Mouse (Mus musculus): ENCODE measurements at regions not wholly inside any gene's neighbourhood (a gene's known extent, or its start where the extent isn't known, plus 50 kb on each side); places are given as distances from the start of the nearest gene placed in this dataset.

DNA sequence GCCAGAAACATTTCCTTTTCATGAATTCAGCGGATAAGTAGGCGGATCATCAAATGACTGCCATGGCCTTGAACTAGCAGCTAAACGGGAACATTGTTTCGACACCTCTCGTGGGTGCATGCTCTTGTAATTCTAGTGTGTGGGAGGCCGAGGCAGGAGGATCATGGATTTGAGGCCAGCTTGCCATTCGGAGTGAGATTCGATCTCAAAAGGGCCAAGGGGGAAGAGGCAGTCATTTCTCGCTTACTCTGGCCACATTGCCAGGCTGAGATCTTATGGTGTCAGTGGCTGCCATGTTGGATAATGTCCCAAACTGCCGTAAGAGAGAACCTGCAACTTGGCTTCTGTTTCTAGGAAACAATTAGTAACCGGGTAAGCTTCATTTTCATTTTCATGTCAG, 327.7 kb downstream of the Med13l start:
- H3K4me1 ChIP-seq, result no peaks in the 10 kb centered on the region

GRCm38 (mm10) chr5:118891131-118891530, 330.7 kb downstream of the Med13l start:
- 70% methylated on average over 6 of the region's 6 CpGs for WGBS
- H3K4me1 ChIP-seq, result no peaks in the 10 kb centered on the region
- H3K36me3 ChIP-seq, result no peaks in the 10 kb centered on the region
- no peak overlapping the region for H3K9ac ChIP-seq
- no peak overlapping the region for H3K4me2 ChIP-seq
- no peak overlapping the region for H3K27ac ChIP-seq
- no peak for ATAC-seq (ENCODE audit: insufficient read depth, low FRiP score, low read depth)
- H3K4me3 ChIP-seq (replicated peaks), result no peak overlapping the region
- no peaks in the 10 kb centered on the region for H3K27me3 ChIP-seq (replicated peaks)
- H3K9me3 ChIP-seq, result no peaks in the 10 kb centered on the region

More for the DNA sequence above, 327.7 kb downstream of the Med13l start:
- ATAC-seq (ENCODE audit: insufficient read depth, low FRiP score, low read depth), result no peak
- Histone ChIP-seq H3K9me3 (no peaks in the 10 kb centered on the region), H3K4me3 (replicated peaks) (no peak overlapping the region), H3K36me3 (no peaks in the 10 kb centered on the region), H3K27me3 (replicated peaks) (no peaks in the 10 kb centered on the region), H3K4me2 (no peak overlapping the region), H3K9ac (no peak overlapping the region), H3K27ac (no peak overlapping the region)
- 90% methylated on average over 11 of the region's 11 CpGs for WGBS

DNA sequence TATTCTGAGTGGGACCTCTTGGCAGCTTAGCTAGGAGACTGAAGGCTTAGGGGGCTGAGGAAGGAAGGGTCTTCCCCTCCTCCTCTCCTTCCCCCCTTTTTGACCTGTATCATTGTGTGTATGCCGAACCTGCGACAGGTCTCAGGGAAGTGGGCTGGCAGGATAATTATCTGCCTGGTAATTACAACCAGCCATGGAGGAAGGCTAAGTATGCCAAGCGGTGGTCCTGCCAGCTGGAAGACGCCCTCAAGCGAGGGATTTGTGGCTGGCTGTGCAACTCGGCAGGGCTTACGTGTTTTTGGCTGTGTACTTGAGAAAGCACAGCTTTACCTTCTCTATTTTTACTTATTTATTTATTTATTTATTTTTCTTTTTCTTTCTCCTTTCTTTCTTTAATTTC, 347.7 kb downstream of the Med13l start:
- H3K27me3 ChIP-seq (replicated peaks), result no peaks in the 10 kb centered on the region
- H3K4me1 ChIP-seq, result no peaks in the 10 kb centered on the region
- no peak for ATAC-seq (ENCODE audit: insufficient read depth, low FRiP score, low read depth)
- H3K9me3 ChIP-seq, result no peaks in the 10 kb centered on the region
- H3K27ac ChIP-seq, result no peak overlapping the region
- WGBS, result 58% methylated on average over 7 of the region's 7 CpGs
- H3K4me3 ChIP-seq (replicated peaks), result no peak overlapping the region
- H3K36me3 ChIP-seq, result no peaks in the 10 kb centered on the region
- no peak overlapping the region for H3K4me2 ChIP-seq
- H3K9ac ChIP-seq, result no peak overlapping the region

- ATAC-seq (ENCODE audit: insufficient read depth, low FRiP score, low read depth), result no peak
- 76% methylated on average over 6 of the region's 6 CpGs for WGBS
- no peak overlapping the region for H3K27ac ChIP-seq
- H3K36me3 ChIP-seq, result no peaks in the 10 kb centered on the region
- no peak overlapping the region for H3K4me3 ChIP-seq (replicated peaks)
- H3K9ac ChIP-seq, result no peak overlapping the region
- no peak overlapping the region for H3K4me2 ChIP-seq
- no peaks in the 10 kb centered on the region for H3K27me3 ChIP-seq (replicated peaks)
- H3K4me1 ChIP-seq, result no peaks in the 10 kb centered on the region
- no peaks in the 10 kb centered on the region for H3K9me3 ChIP-seq
Measured at GRCm38 (mm10) chr5:118909756-118910155, 349.3 kb downstream of the Med13l start.

DNA sequence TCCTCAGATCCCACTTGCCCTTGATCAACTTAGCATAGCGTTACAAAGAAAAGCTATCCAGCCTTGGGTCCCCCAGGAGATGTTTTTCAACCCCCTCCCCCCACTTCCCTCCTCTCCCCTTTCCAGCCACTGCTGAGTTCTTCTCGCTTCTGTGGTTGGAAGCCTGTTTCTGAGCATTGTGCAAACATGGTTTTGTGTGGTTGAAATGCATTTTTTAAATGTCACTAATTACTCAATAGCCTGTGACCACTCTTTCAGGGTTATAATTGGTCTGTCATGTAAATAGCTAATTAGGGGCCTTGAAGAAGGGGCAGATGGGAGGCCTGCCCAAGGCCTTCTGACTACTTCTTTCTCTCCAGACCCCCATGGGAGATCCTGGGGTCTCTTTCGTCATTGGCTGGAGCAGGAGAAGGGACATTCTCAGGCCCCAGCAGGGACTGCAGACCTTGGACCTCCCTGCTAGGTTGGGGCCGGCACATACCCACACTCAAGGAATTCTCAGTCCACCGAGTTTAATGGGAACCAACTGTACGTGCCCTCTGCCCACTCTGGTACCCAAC, 353.8 kb downstream of the Med13l start:
- no peak overlapping the region for H3K9ac ChIP-seq
- no peak for ATAC-seq (ENCODE audit: insufficient read depth, low FRiP score, low read depth)
- 74% methylated on average over 6 of the region's 6 CpGs for WGBS
- no peaks in the 10 kb centered on the region for H3K9me3 ChIP-seq
- H3K4me2 ChIP-seq, result no peak overlapping the region
- H3K4me1 ChIP-seq, result no peaks in the 10 kb centered on the region
- no peak overlapping the region for H3K27ac ChIP-seq
- H3K4me3 ChIP-seq (replicated peaks), result no peak overlapping the region
- no peaks in the 10 kb centered on the region for H3K27me3 ChIP-seq (replicated peaks)
- H3K36me3 ChIP-seq, result no peaks in the 10 kb centered on the region

- Histone ChIP-seq H3K9me3 (no peaks in the 10 kb centered on the region), H3K4me2 (no peak overlapping the region), H3K9ac (no peak overlapping the region), H3K4me3 (replicated peaks) (no peak overlapping the region), H3K36me3 (no peaks in the 10 kb centered on the region), H3K27me3 (replicated peaks) (peaks cover 8% of the 10 kb centered on the region; the same call in 1 of the 2 replicates), H3K27ac (no peak overlapping the region), H3K4me1 (no peaks in the 10 kb centered on the region)
- ATAC-seq (ENCODE audit: insufficient read depth, low FRiP score, low read depth), result no peak
- WGBS, result 75% methylated on average over 7 of the region's 7 CpGs
Measured at GRCm38 (mm10) chr5:118923357-118923756, 362.9 kb downstream of the Med13l start.

- no peak overlapping the region for H3K4me2 ChIP-seq
- H3K27ac ChIP-seq, result no peak overlapping the region
- H3K4me3 ChIP-seq (replicated peaks), result no peak overlapping the region
- H3K4me1 ChIP-seq, result peaks cover 6% of the 10 kb centered on the region; the same call in 1 of the 2 replicates
- H3K9me3 ChIP-seq, result no peaks in the 10 kb centered on the region
- no peaks in the 10 kb centered on the region for H3K36me3 ChIP-seq
- peaks cover 6% of the 10 kb centered on the region; the same call in 1 of the 2 replicates for H3K27me3 ChIP-seq (replicated peaks)
- ATAC-seq (ENCODE audit: insufficient read depth, low FRiP score, low read depth), result no peak
- WGBS, result 93% methylated on average over 4 of the region's 4 CpGs
- no peak overlapping the region for H3K9ac ChIP-seq
Measured at GRCm38 (mm10) chr5:118929037-118929436, 368.6 kb downstream of the Med13l start.

GRCm38 (mm10) chr5:118929990-118930501, 369.6 kb downstream of the Med13l start:
- H3K9me3 ChIP-seq, result no peaks in the 10 kb centered on the region
- H3K36me3 ChIP-seq, result no peaks in the 10 kb centered on the region
- peak overlapping the region; percentile 51 for H3K4me2 ChIP-seq
- 5% methylated on average over 23 of the region's 23 CpGs for WGBS
- no peak overlapping the region for H3K9ac ChIP-seq
- H3K27me3 ChIP-seq (replicated peaks), result peaks cover 6% of the 10 kb centered on the region; the same call in 1 of the 2 replicates
- no peak overlapping the region for H3K27ac ChIP-seq
- ATAC-seq (ENCODE audit: insufficient read depth, low FRiP score, low read depth), result no peak
- H3K4me1 ChIP-seq, result peaks cover 6% of the 10 kb centered on the region; the same call in 1 of the 2 replicates
- H3K4me3 ChIP-seq (replicated peaks), result peak overlapping the region; percentile 22

DNA sequence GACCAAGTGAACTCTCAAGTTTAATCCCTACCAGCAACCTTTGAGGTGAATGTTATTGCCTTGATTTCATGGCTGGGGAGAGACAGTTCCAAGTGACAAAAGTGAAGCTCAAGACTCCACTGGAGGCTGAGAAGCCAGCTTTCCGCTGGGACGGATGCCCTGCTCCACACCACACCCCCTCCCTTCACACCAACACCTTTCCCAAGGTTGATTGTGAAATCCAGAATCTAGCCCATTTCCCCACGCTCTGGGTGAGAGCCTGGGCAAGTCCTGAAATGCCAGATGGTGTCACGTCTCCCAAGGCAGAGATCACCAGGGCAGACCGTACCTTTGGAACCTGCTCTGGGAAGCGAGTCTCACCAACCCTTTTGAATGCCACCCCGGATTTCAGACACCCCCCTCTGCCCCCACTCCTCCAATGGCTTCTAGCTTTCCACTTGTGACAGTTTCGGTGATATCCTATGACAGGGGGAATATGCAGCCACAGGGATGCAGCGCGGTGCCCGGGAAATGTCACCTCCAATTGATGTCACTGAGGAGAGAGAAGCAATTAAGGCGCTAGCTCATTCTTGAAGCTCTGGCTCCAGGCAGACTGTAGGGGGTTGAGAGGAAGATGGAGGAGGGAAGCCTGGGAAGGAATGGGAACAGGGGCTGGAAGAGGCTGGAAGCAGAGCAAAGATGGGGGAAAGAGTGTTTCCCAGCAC, 379.0 kb downstream of the Med13l start:
- Histone ChIP-seq H3K9ac (no peak overlapping the region), H3K4me1 (no peaks in the 10 kb centered on the region), H3K27me3 (replicated peaks) (no peaks in the 10 kb centered on the region), H3K27ac (no peak overlapping the region), H3K9me3 (no peaks in the 10 kb centered on the region), H3K36me3 (no peaks in the 10 kb centered on the region), H3K4me2 (no peak overlapping the region), H3K4me3 (replicated peaks) (no peak overlapping the region)
- WGBS, result 81% methylated on average over 12 of the region's 12 CpGs
- no peak for ATAC-seq (ENCODE audit: insufficient read depth, low FRiP score, low read depth)

DNA sequence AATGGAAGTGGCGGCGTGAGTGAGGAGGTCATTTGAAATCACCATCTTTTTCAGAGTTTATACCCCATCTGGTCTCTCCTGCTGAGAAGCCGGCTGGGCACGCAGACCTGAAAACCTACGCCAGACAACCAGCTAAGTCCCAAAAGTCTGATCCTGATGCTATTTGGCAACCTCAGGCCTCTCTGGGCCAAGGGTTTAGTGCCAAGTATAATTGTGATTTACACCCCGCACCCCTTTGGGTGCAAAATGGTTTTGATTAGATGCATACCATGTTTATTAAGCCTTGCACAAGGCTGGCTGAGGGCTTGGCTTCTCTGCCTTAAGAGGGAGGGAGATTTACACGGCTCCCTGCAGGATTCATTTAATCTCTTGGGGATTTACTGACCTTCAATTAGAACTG, 383.8 kb downstream of the Med13l start:
- WGBS, result 45% methylated on average over 7 of the region's 7 CpGs
- H3K4me2 ChIP-seq, result no peak overlapping the region
- H3K9ac ChIP-seq, result no peak overlapping the region
- no peaks in the 10 kb centered on the region for H3K9me3 ChIP-seq
- ATAC-seq (ENCODE audit: insufficient read depth, low FRiP score, low read depth), result no peak
- H3K4me3 ChIP-seq (replicated peaks), result no peak overlapping the region
- H3K36me3 ChIP-seq, result no peaks in the 10 kb centered on the region
- no peaks in the 10 kb centered on the region for H3K27me3 ChIP-seq (replicated peaks)
- H3K27ac ChIP-seq, result no peak overlapping the region
- no peaks in the 10 kb centered on the region for H3K4me1 ChIP-seq

- Histone ChIP-seq H3K9me3 (no peaks in the 10 kb centered on the region), H3K4me1 (no peaks in the 10 kb centered on the region), H3K27me3 (replicated peaks) (no peaks in the 10 kb centered on the region), H3K27ac (no peak overlapping the region), H3K36me3 (no peaks in the 10 kb centered on the region), H3K9ac (no peak overlapping the region), H3K4me2 (no peak overlapping the region), H3K4me3 (replicated peaks) (no peak overlapping the region)
- WGBS, result 49% methylated on average over 8 of the region's 8 CpGs
- no peak for ATAC-seq (ENCODE audit: insufficient read depth, low FRiP score, low read depth)
Measured at GRCm38 (mm10) chr5:118946090-118946489, 385.6 kb downstream of the Med13l start.

GRCm38 (mm10) chr5:118946994-118947393, 386.5 kb downstream of the Med13l start:
- Histone ChIP-seq H3K9me3 (no peaks in the 10 kb centered on the region), H3K27me3 (replicated peaks) (no peaks in the 10 kb centered on the region), H3K9ac (no peak overlapping the region), H3K4me3 (replicated peaks) (no peak overlapping the region), H3K4me1 (no peaks in the 10 kb centered on the region), H3K4me2 (no peak overlapping the region), H3K27ac (no peak overlapping the region), H3K36me3 (no peaks in the 10 kb centered on the region)
- no peak for ATAC-seq (ENCODE audit: insufficient read depth, low FRiP score, low read depth)
- 63% methylated on average over 2 of the region's 2 CpGs for WGBS
